Mouse (Mus musculus): ENCODE measurements at regions not wholly inside any gene's neighbourhood (a gene's known extent, or its start where the extent isn't known, plus 50 kb on each side); places are given as distances from the start of the nearest gene placed in this dataset.
"Not testable (repeated sequence)": the region's sequence is repeated elsewhere in the genome, so short reads cannot be mapped to it uniquely, and the experiment has no call there.

- no peak for ATAC-seq (replicated peaks; ENCODE audit: low FRiP score, low TSS enrichment, poor library complexity, severe bottlenecking)
Observed at GRCm38 (mm10) chr4:49958275-49958674, 112.7 kb upstream of the Grin3a start.

- 0 out of 2 replicates have a peak, but pooled peaks have one; percentile 41 for ATAC-seq (replicated peaks; ENCODE audit: low FRiP score, low TSS enrichment, poor library complexity, severe bottlenecking)
Observed at GRCm38 (mm10) chr4:49956855-49957254, 111.3 kb upstream of the Grin3a start.

- no peak for ATAC-seq (replicated peaks; ENCODE audit: low FRiP score, low TSS enrichment, poor library complexity, severe bottlenecking)
Observed at GRCm38 (mm10) chr4:49946306-49946705, 100.8 kb upstream of the Grin3a start.

GRCm38 (mm10) chr4:49937471-49937870, 91.9 kb upstream of the Grin3a start:
- ATAC-seq (replicated peaks; ENCODE audit: low FRiP score, low TSS enrichment, poor library complexity, severe bottlenecking) = no peak

- ATAC-seq (replicated peaks; ENCODE audit: low FRiP score, low TSS enrichment, poor library complexity, severe bottlenecking) = not testable (repeated sequence)
Observed at GRCm38 (mm10) chr4:49929636-49930035, 84.1 kb upstream of the Grin3a start.

GRCm38 (mm10) chr4:49927045-49927444, 81.5 kb upstream of the Grin3a start:
- ATAC-seq (replicated peaks; ENCODE audit: low FRiP score, low TSS enrichment, poor library complexity, severe bottlenecking) = no peak

GRCm38 (mm10) chr4:49914221-49914620, 68.7 kb upstream of the Grin3a start:
- no peak for ATAC-seq (replicated peaks; ENCODE audit: low FRiP score, low TSS enrichment, poor library complexity, severe bottlenecking)

- ATAC-seq (replicated peaks; ENCODE audit: low FRiP score, low TSS enrichment, poor library complexity, severe bottlenecking) = no peak
Observed at GRCm38 (mm10) chr4:49913636-49914035, 68.1 kb upstream of the Grin3a start.
